Mouse (Mus musculus): ENCODE data around the gene Supt16. TPM values are rescaled to one million over a fixed set of nuclear protein-coding genes. Genes with fewer than 3 reads are reported as not detected.

Supt16 gene
- 10 to 100 TPM; 71.1 to 71.8 TPM for total RNA-seq (2023)

DNA sequence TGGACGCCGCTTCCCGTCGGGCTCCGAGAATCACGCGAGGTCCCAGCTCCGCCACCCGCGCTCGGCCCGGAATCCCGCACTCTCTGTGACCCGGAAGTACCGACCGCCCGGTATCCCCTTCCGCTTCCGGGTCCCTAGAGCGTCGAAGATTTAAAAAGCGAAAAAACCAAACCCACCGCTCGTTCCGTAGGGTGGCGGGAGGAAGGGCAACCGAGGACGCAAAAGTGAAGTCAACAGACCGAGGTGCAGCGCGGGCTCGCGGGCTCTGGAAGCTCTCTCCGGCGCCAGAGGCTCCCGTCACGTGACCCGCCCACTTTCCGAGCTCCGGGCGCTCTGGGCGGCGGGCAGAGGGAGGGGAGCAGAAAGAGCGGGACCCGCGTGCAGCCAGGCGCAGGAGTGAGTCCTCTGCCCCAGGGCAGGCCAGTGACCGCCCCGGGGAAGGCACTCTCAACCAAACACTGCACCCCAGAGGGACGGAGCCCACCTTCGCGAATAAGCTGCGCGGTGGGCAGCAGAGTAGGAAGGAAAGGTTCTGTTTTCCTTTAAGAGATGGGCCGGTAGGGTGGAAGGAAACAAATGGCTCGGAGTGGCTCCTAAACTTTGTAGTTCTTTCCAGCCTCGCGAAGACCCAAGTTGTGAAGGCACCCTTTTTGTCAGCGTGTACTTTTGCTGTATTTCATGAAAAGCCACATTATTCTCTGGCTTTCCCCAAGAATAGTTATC lies at the start of gene Supt16:
Supt16 (minus strand) TSS at position 261 of the 723 bp plus-strand sequence.

Other genes with a start within 250 kb of the Supt16 start
- gene Arhgef40, start 212.7 kb downstream of the Supt16 start, total RNA-seq (2023) = 1 to 10 TPM; 3.2 to 3.6 TPM
- gene Tmem253, start 181.8 kb downstream of the Supt16 start, total RNA-seq (2023) = not detected
- gene Zfp219, start 176.7 kb downstream of the Supt16 start, total RNA-seq (2023) = 10 to 100 TPM; 11.2 to 21.6 TPM
- not detected for gene Olfr221, start 155.0 kb downstream of the Supt16 start, total RNA-seq (2023)
- 100 to 1,000 TPM; 421 to 459 TPM for gene Hnrnpc, start 93.4 kb downstream of the Supt16 start, total RNA-seq (2023)
- 10 to 100 TPM; 16.6 to 17.7 TPM for gene Rpgrip1, start 86.7 kb downstream of the Supt16 start, total RNA-seq (2023)
- gene Chd8, start 60.4 kb upstream of the Supt16 start, total RNA-seq (2023) = 100 to 1,000 TPM; 237 to 253 TPM
- 100 to 1,000 TPM; 103 to 118 TPM for gene Tox4, start 81.7 kb upstream of the Supt16 start, total RNA-seq (2023)
- gene Rab2b, start 82.1 kb upstream of the Supt16 start, total RNA-seq (2023) = 10 to 100 TPM; 15.6 to 17.5 TPM
- 10 to 100 TPM; 58.0 to 94.6 TPM for gene Mettl3, start 107.7 kb upstream of the Supt16 start, total RNA-seq (2023)
- gene Sall2, start 131.3 kb upstream of the Supt16 start, total RNA-seq (2023) = 1 to 10 TPM; 3.7 to 4.4 TPM
- gene Olfr1513, start 159.0 kb upstream of the Supt16 start, total RNA-seq (2023) = not detected
- gene Olfr1512, start 181.8 kb upstream of the Supt16 start, total RNA-seq (2023) = not detected
- gene Olfr1511, start 200.0 kb upstream of the Supt16 start, total RNA-seq (2023) = not detected
- gene Olfr1510, start 217.0 kb upstream of the Supt16 start, total RNA-seq (2023) = not detected
- not detected for gene Olfr1509, start 245.6 kb upstream of the Supt16 start, total RNA-seq (2023)